Mouse (Mus musculus) heart, embryonic 12.5 days (tissue): ENCODE data around the gene 9230113P08Rik. TPM values are rescaled to one million over a fixed set of nuclear protein-coding genes. Genes with fewer than 3 reads are reported as not detected.
"Not testable (repeated sequence)": the region's sequence is repeated elsewhere in the genome, so short reads cannot be mapped to it uniquely, and the experiment has no call there.

ENCODE experiments used
- ATAC-seq: fragments of 200-750 bp; cut with Nextera tagmentation; 2 replicates; pipeline ENCODE4 v1.8.0; 2017; ENCODE audit warnings: moderate TSS enrichment, moderate library complexity; ENCODE audit not compliant: insufficient number of reproducible peaks, low FRiP score
- H3K27ac ChIP-seq: fragments of 300-500 bp; sonication (generic); 2 replicates; pipeline ENCODE4 v1.5.1; 2016; ENCODE audit warnings: mild to moderate bottlenecking, moderate library complexity; ENCODE audit not compliant: poor library complexity, severe bottlenecking
- H3K27me3 ChIP-seq: fragments of 300-500 bp; sonication (generic); replicated peaks from 2 replicates; pipeline ENCODE4 v1.6.1; 2016; ENCODE audit warnings: mild to moderate bottlenecking, moderate library complexity
- H3K36me3 ChIP-seq: fragments of 300-500 bp; sonication (generic); 2 replicates; pipeline ENCODE4 v1.6.1; 2016; ENCODE audit warnings: mild to moderate bottlenecking, moderate library complexity
- H3K4me1 ChIP-seq: fragments of 300-500 bp; sonication (generic); replicated peaks from 2 replicates; pipeline ENCODE4 v1.6.1; 2016; ENCODE audit warnings: mild to moderate bottlenecking
- H3K4me2 ChIP-seq: fragments of 300-500 bp; sonication (generic); 2 replicates; pipeline ENCODE4 v1.6.1; 2016; ENCODE audit warnings: mild to moderate bottlenecking, moderate library complexity
- H3K4me3 ChIP-seq: fragments of 300-500 bp; sonication (generic); 2 replicates; pipeline ENCODE4 v1.5.1; 2016; ENCODE audit warnings: mild to moderate bottlenecking
- H3K9ac ChIP-seq: fragments of 300-500 bp; sonication (generic); 2 replicates; pipeline ENCODE4 v1.6.1; 2016; ENCODE audit warnings: mild to moderate bottlenecking, moderate library complexity
- H3K9me3 ChIP-seq: fragments of 300-500 bp; sonication (generic); replicated peaks from 2 replicates; pipeline ENCODE4 v1.6.1; 2016; ENCODE audit warnings: mild to moderate bottlenecking, moderate library complexity
- WGBS: fragments of 180-500 bp; shearing (Covaris S2); methylation state at CpG from one replicate; pipeline ENCODE4 v1.1.7; 2016; 5-methylcytosine and 5-hydroxymethylcytosine counted together
- polyA plus RNA-seq: library from polyadenylated mRNA; unstranded; fragments of >200 nt; fragmentation: Nextera tagmentation; extraction: Ambion mirVana; gene quantifications from 2 replicates; pipeline ENCODE4 v1.2.1, GENCODE M21; 2016

Gene 9230113P08Rik
- not detected in 2 replicates for polyA plus RNA-seq

DNA sequence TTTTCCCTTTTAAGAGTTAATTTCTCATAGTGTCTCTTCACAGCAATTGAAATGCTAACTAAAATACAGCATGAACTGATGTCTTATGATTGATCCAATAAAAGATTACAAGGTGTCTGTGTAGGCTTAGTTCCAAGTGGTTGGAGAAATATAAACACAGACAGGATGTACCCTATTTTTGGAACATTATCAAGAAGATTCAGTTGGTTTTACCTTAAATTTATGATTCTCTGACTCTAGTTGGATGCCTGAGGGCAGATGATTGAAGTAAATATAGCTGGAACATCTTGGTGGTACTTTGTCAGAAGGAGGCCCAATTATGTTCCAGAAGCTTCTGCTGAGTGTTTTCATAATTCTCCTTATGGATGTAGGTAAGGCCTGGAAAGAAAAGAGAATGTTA lies at the start of gene 9230113P08Rik:
Gene 9230113P08Rik, plus strand, starts transcription at position 301 of the 400 bp plus-strand sequence.
- not testable (repeated sequence) for H3K4me3 ChIP-seq, H3K9me3 ChIP-seq, H3K4me2 ChIP-seq, H3K4me1 ChIP-seq, ATAC-seq, H3K36me3 ChIP-seq, H3K27ac ChIP-seq, H3K27me3 ChIP-seq, H3K9ac ChIP-seq

DNA sequence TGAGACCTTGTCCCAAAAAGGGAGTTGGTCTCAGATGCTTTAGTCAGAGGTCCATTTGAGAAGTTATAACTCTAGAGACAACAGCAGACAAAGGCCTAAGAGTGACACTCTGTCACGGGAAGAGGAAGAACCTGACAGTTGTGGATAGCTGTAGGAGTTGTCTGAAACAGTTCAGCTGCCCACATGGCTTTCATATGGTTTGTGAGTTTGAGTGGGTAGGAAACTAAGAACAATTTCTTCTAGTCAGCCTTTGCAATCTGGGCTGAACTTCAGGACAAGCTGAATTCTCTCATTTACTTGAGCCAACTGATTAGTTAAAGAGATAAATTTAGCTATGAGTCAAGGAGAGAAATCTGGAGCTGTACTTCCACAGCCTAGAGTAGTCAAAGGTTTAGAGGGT lies 15.1 kb upstream of the 9230113P08Rik start:
- not testable (repeated sequence) for H3K9me3 ChIP-seq, H3K27ac ChIP-seq, H3K9ac ChIP-seq, H3K4me3 ChIP-seq, H3K36me3 ChIP-seq, ATAC-seq, H3K27me3 ChIP-seq, H3K4me1 ChIP-seq, H3K4me2 ChIP-seq
- 44% methylated on average over 1 of the region's 1 CpGs for WGBS

DNA sequence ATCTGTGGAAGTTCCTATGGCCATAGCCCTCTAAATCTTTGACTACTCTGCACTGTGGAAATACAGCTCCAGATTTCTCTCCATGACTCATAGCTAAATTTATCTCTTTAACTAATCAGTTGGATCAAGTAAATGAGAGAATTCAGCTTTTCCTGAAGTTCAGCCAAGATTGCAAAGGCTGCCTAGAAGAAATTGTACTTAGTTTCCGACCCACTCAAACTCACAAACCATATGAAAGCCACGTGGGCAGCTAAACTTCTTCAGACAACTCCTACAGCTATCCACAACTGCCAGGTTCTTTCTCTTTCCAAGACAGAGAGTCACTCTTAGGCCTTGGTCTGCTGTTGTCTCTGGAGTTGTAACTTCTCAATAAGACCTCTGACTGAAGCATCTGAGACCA lies 3.7 kb upstream of the 9230113P08Rik start:
- Histone ChIP-seq H3K9ac (no peak overlapping the region), H3K9me3 (peaks cover 7% of the 10 kb centered on the region), H3K4me3 (no peak overlapping the region), H3K36me3 (no peaks in the 10 kb centered on the region), H3K27ac (no peak overlapping the region), H3K4me2 (no peak overlapping the region), H3K27me3 (no peaks in the 10 kb centered on the region), H3K4me1 (no peaks in the 10 kb centered on the region)
- WGBS = 62% methylated on average over 2 of the region's 2 CpGs
- no peak for ATAC-seq

DNA sequence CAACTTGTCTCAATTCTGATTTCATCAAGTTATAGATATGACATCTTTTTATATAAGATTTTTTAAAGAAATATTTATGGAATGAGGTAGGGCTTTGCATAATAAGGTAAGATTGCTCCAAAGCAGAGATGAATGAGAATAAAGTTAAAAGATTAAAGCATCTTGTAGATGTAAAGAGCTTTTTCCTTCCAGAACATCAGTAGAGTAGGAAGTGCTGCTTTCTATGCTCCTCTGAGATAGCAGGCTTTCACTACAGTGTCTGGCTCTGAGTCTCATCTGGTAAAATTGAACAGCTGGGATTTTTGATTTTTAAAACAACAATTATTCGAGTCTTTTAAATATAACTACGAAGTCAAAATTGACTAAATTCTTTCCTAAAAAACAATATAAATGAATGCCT lies 22.6 kb downstream of the 9230113P08Rik start:
- 57% methylated on average over 2 of the region's 2 CpGs for WGBS
- H3K27ac ChIP-seq = no peak overlapping the region
- no peak overlapping the region for H3K9ac ChIP-seq
- no peaks in the 10 kb centered on the region; the same call in 1 of the 2 replicates for H3K9me3 ChIP-seq
- H3K27me3 ChIP-seq = no peaks in the 10 kb centered on the region
- no peaks in the 10 kb centered on the region for H3K36me3 ChIP-seq
- ATAC-seq = no peak
- H3K4me2 ChIP-seq = no peak overlapping the region
- H3K4me3 ChIP-seq = no peak overlapping the region
- no peaks in the 10 kb centered on the region for H3K4me1 ChIP-seq

Other genes with a start within 250 kb of the 9230113P08Rik start
- not detected in 2 replicates for gene Pate1, start 221.0 kb upstream of the 9230113P08Rik start, polyA plus RNA-seq
- not detected in 2 replicates for gene Gm17677, start 167.4 kb upstream of the 9230113P08Rik start, polyA plus RNA-seq
- gene Gm17727, start 130.3 kb upstream of the 9230113P08Rik start, polyA plus RNA-seq = not detected in 2 replicates
- not detected in 2 replicates for gene Gm27235, start 118.3 kb upstream of the 9230113P08Rik start, polyA plus RNA-seq
- gene D730048I06Rik, start 118.3 kb upstream of the 9230113P08Rik start, polyA plus RNA-seq = not detected in 2 replicates
- gene 9230110F15Rik, start 64.3 kb upstream of the 9230113P08Rik start, polyA plus RNA-seq = not detected in 2 replicates
- gene Gm5916, start 220.4 kb downstream of the 9230113P08Rik start, polyA plus RNA-seq = not detected in 2 replicates